Mouse (Mus musculus) stomach, embryonic 15.5 days (tissue): ENCODE measurements around the gene Plet1. TPM values are rescaled to one million over a fixed set of nuclear protein-coding genes. Genes with fewer than 3 reads are reported as not detected.
A peak's percentile ranks its signal among the peaks of the same experiment; 100 is the strongest.

Experiments
- ATAC-seq: fragments of 200-750 bp; cut with Nextera tagmentation; 2 replicates; pipeline ENCODE4 v1.8.0; 2017; ENCODE audit warnings: low read depth, moderate number of reproducible peaks, moderate TSS enrichment; ENCODE audit not compliant: insufficient read depth, low FRiP score
- H3K27ac ChIP-seq: fragments of 300-500 bp; sonication (generic); 2 replicates; pipeline ENCODE4 v1.5.1; 2015; ENCODE audit warnings: mild to moderate bottlenecking, inconsistent platforms
- H3K27me3 ChIP-seq: fragments of 300-500 bp; sonication (generic); replicated peaks from 2 replicates; pipeline ENCODE4 v1.6.1; 2015; ENCODE audit warnings: inconsistent platforms
- H3K36me3 ChIP-seq: fragments of 300-500 bp; sonication (generic); 2 replicates; pipeline ENCODE4 v1.6.1; 2015; ENCODE audit warnings: inconsistent platforms
- H3K4me1 ChIP-seq: fragments of 300-500 bp; sonication (generic); 2 replicates; pipeline ENCODE4 v1.6.1; 2015; ENCODE audit warnings: inconsistent platforms
- H3K4me2 ChIP-seq: fragments of 300-500 bp; sonication (generic); 2 replicates; pipeline ENCODE4 v1.6.1; 2015; ENCODE audit warnings: mild to moderate bottlenecking, inconsistent platforms
- H3K4me3 ChIP-seq: fragments of 300-500 bp; sonication (generic); replicated peaks from 2 replicates; pipeline ENCODE4 v1.5.1; 2015; ENCODE audit warnings: inconsistent platforms
- H3K9ac ChIP-seq: fragments of 300-500 bp; sonication (generic); 2 replicates; pipeline ENCODE4 v1.6.1; 2015; ENCODE audit warnings: inconsistent platforms
- H3K9me3 ChIP-seq: fragments of 300-500 bp; sonication (generic); 2 replicates; pipeline ENCODE4 v1.6.1; 2016; ENCODE audit warnings: inconsistent platforms
- WGBS: fragments of 180-500 bp; shearing (Covaris S2); methylation state at CpG from one replicate; pipeline ENCODE4 v1.1.7; 2015; 5-methylcytosine and 5-hydroxymethylcytosine counted together
- polyA plus RNA-seq: library from polyadenylated mRNA; unstranded; fragments of >200 nt; fragmentation: Nextera tagmentation; extraction: Ambion mirVana; gene quantifications from 2 replicates; pipeline ENCODE4 v1.2.1, GENCODE M21; 2015

Gene Plet1
- polyA plus RNA-seq, 1 experiment from 2014 or later, result 9.7 TPM

DNA sequence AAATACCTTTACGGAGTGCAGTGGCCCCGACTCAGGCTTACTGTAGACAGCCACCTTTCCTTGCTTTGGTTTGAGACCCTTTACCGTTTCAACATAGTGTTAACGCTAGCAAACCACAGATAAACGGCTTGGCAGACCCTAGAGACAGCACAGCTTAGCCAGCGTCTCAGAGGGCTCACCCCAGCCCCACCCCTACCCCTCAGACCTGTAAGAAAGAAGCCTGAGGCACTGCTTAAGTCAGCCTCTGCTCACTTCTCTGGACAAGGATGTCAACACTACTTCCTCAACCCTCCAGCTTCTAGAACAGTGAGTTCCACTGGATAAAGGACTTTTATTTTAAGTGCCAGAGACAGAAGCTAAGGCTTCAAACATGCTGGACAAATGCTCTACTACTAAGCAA is 2.2 kb downstream of the Plet1 start:
- Histone ChIP-seq H3K27me3 (no peaks in the 10 kb centered on the region), H3K9ac (no peak overlapping the region), H3K4me1 (0 out of 2 replicates have a peak, but pooled peaks cover 3% of the 10 kb centered on the region), H3K36me3 (no peaks in the 10 kb centered on the region), H3K9me3 (no peaks in the 10 kb centered on the region), H3K4me3 (no peak overlapping the region), H3K27ac (0 out of 2 replicates have a peak overlapping the region, but pooled peaks have one; percentile 26), H3K4me2 (no peak overlapping the region)
- WGBS, result 30% methylated on average over 6 of the region's 6 CpGs
- ATAC-seq, result no peak

DNA sequence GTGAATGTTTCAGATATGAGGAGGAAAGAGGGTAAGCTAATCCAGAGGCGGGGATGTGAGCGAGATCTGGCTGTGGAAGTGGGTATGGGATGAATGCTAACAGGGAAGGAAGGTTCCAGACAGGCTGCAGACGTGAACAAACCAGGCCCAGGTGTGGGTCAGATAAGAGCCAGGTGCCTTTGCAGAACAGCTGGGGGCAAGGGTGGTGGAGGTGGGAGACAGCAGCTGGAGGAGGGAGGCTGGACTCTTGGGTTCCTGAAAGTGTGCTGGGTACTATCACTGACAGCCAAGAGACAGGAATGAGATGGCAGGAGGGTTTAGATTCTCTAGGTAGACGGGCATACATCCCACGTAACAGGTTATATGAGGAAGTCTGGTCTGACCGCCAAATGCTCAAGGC is 2.8 kb downstream of the Plet1 start:
- WGBS, result 57% methylated on average over 6 of the region's 6 CpGs
- H3K27me3 ChIP-seq, result no peaks in the 10 kb centered on the region
- ATAC-seq, result no peak
- no peak overlapping the region for H3K4me2 ChIP-seq
- no peak overlapping the region for H3K9ac ChIP-seq
- H3K9me3 ChIP-seq, result no peaks in the 10 kb centered on the region
- 0 out of 2 replicates have a peak, but pooled peaks cover 3% of the 10 kb centered on the region for H3K4me1 ChIP-seq
- no peak overlapping the region for H3K4me3 ChIP-seq
- no peaks in the 10 kb centered on the region for H3K36me3 ChIP-seq
- no peak overlapping the region for H3K27ac ChIP-seq

DNA sequence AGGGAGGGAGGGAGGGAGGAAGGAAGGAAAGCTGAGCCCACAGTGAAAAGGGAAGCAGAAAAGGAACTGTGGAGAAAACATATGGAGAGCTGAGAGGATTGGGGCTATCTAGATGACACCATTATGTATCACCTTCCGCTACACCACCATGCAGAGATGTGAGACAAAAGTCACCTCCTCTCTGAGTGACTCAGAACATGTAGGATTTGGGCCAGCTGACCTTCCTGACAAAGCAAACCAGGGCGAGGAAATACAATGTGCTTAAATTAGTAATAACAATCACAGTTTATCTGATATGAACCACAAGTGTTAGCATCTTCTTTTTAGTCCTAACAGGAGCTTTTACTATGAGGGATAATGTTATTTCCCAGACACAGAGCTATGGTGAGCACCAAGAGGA is 3.2 kb downstream of the Plet1 start:
- WGBS, result 69% methylated on average over 2 of the region's 2 CpGs

DNA sequence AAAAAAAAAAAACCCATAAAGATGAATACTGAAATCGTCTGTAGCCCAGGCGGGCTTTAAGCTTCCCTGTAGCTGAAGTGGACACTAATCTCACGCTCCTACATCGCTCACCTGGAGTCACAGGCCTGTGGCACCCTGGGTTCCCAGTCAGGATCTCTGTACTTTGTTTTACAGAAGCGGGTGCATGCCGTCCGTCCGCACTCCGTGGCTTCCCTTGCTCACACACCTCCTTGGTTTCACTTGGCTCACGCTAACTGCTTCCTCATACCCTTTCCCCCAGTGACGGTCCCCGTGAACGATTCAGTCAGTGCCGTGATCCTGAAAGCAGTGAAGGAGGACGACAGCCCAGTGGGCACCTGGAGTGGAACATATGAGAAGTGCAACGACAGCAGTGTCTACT is 4.5 kb downstream of the Plet1 start:
- no peak overlapping the region for H3K4me2 ChIP-seq
- no peaks in the 10 kb centered on the region for H3K36me3 ChIP-seq
- H3K4me1 ChIP-seq, result 0 out of 2 replicates have a peak, but pooled peaks cover 3% of the 10 kb centered on the region
- no peaks in the 10 kb centered on the region for H3K27me3 ChIP-seq
- no peak overlapping the region for H3K9ac ChIP-seq
- no peak overlapping the region for H3K27ac ChIP-seq
- WGBS, result 77% methylated on average over 16 of the region's 16 CpGs
- no peak overlapping the region for H3K4me3 ChIP-seq
- H3K9me3 ChIP-seq, result no peaks in the 10 kb centered on the region
- ATAC-seq, result no peak

More for the DNA sequence above, 3.2 kb downstream of the Plet1 start:
- ATAC-seq, result no peak
- H3K4me2 ChIP-seq, result no peak overlapping the region
- H3K27me3 ChIP-seq, result no peaks in the 10 kb centered on the region
- H3K4me1 ChIP-seq, result 0 out of 2 replicates have a peak, but pooled peaks cover 3% of the 10 kb centered on the region
- no peak overlapping the region for H3K27ac ChIP-seq
- H3K9me3 ChIP-seq, result no peaks in the 10 kb centered on the region
- H3K36me3 ChIP-seq, result no peaks in the 10 kb centered on the region
- no peak overlapping the region for H3K9ac ChIP-seq
- H3K4me3 ChIP-seq, result no peak overlapping the region

DNA sequence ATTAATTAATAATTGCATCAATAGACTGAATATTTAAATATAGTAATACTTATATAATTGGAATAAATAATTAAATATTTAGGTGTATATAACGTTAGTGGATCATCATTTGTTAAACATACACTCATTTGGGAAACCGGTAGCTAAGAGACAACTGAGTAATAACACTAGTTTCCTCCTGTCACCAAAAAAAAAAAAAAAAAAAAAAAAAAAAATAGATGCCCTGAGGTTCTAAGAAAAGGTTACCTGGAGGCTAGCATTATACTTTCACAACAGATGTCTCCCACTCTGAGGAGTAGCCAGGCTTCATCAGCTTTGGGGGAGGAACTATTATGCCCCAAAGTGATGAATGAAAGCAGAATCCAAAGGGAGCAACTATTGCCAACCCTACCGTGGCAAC is 5.5 kb downstream of the Plet1 start:
- H3K9ac ChIP-seq, result no peak overlapping the region
- H3K36me3 ChIP-seq, result no peaks in the 10 kb centered on the region
- no peak overlapping the region for H3K4me3 ChIP-seq
- H3K27me3 ChIP-seq, result no peaks in the 10 kb centered on the region
- ATAC-seq, result no peak
- H3K4me1 ChIP-seq, result 0 out of 2 replicates have a peak, but pooled peaks cover 3% of the 10 kb centered on the region
- no peak overlapping the region for H3K4me2 ChIP-seq
- WGBS, result 81% methylated on average over 3 of the region's 3 CpGs
- no peak overlapping the region for H3K27ac ChIP-seq
- no peaks in the 10 kb centered on the region for H3K9me3 ChIP-seq

DNA sequence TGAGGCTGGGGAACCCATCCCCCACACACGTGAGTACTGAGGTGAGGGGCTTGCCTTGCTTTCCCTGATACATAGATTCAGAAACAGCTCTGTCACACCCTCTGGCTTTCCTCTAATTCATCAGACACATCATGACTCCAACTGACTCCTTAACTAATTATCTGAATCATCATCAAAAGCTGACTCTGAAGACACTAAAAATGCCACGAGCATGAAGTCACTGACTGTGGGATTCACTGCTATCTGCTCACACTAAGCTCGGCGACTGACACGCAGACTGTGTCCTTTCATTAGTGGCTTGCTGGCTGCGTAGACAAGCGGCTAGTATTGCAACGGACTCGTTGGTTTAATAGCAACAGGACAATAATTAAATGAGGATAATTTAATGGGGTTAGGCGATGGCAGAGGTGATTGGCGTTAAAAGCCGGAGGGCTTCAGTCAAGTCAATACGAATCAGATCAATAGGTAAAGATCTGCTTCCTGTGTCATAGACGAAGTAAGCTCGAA is 6.2 kb downstream of the Plet1 start:
- no peak overlapping the region for H3K27ac ChIP-seq

DNA sequence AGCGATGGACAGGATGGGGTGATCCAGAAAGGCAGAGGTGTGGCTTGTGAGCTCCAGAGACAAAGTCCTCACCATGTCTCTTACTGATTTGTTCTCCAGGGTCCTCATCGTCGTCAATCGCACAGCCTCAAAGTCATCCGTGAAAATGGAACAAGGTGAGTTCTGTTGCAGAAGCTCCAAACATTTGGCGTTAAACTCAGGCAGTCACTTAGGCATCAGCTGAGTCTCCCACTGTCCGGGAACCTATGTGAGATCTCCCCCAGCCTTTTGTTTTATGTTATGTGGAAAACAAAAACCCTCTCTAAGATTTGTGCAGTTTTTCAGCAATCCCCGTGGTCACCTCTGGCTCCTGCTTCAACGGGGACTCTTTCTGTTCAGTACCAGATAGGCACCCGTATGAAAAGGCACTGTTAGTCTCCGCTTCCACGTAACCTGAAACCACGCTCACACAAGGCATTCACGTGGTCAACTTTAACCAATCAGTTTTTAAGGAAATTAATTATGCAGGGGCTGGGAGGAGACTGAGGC is 6.7 kb downstream of the Plet1 start:
- H3K4me3 ChIP-seq, result peak overlapping the region; percentile 35
- H3K27me3 ChIP-seq, result no peaks in the 10 kb centered on the region
- peak overlapping the region; percentile 53 for H3K4me2 ChIP-seq
- WGBS, result 18% methylated on average over 14 of the region's 14 CpGs
- no peak overlapping the region for H3K27ac ChIP-seq
- no peaks in the 10 kb centered on the region for H3K9me3 ChIP-seq
- H3K9ac ChIP-seq, result no peak overlapping the region
- ATAC-seq, result peak; percentile 82; the same call in 1 of the 2 replicates
- H3K36me3 ChIP-seq, result no peaks in the 10 kb centered on the region
- H3K4me1 ChIP-seq, result peaks cover 8% of the 10 kb centered on the region; the same call in 1 of the 2 replicates

More for the DNA sequence above, 6.2 kb downstream of the Plet1 start:
- H3K9me3 ChIP-seq, result no peaks in the 10 kb centered on the region
- H3K27me3 ChIP-seq, result no peaks in the 10 kb centered on the region
- H3K4me1 ChIP-seq, result peaks cover 4% of the 10 kb centered on the region; the same call in 1 of the 2 replicates
- peak overlapping the region; percentile 35; the same call in 1 of the 2 replicates for H3K4me3 ChIP-seq
- no peak overlapping the region for H3K9ac ChIP-seq
- WGBS, result 66% methylated on average over 15 of the region's 15 CpGs
- H3K36me3 ChIP-seq, result no peaks in the 10 kb centered on the region
- H3K4me2 ChIP-seq, result peak overlapping the region; percentile 53
- no peak for ATAC-seq

DNA sequence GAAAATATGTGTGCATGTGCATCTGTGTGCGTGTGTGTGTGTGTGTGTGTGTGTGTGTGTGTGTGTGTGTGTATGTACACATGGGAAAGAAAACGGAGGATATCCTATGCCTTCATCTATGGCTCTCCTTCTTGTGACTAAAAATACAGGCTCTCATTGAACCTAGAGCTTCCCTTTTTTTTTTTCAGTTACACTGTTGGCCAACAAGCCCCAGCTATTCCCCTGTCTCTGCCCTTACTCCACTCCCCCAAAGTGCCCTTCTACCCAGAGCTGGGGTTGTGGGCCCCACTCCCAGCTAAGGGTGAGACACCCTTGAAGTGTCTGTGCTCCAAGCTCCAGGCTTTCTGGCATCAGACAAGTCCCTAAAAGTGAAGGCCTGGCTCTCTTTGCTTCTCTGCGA is 8.6 kb downstream of the Plet1 start:
- no peaks in the 10 kb centered on the region for H3K27me3 ChIP-seq
- no peak overlapping the region for H3K4me3 ChIP-seq
- H3K9ac ChIP-seq, result no peak overlapping the region
- H3K36me3 ChIP-seq, result no peaks in the 10 kb centered on the region
- ATAC-seq, result no peak
- peaks cover 5% of the 10 kb centered on the region; the same call in 1 of the 2 replicates for H3K4me1 ChIP-seq
- H3K27ac ChIP-seq, result no peak overlapping the region
- H3K9me3 ChIP-seq, result no peaks in the 10 kb centered on the region
- WGBS, result 80% methylated on average over 3 of the region's 3 CpGs
- no peak overlapping the region for H3K4me2 ChIP-seq

DNA sequence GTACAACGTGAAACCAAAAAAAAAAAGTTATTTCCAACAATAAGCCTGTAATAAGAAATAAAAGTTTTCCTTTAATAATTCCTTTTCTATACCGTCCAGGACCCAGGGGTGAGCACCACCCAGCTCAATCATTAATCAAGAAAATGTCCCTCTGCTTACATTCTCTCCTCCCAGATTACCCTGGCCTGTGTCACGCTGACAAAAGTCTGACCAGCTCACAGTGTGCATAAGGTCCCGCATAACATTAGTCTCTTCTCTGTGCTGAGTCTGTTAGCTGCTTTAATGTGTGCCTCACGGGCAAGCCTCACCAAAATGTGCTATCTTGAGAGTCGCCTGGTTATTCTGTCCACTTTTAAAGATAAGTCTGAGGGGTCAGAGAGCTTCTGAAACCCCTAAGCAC is 11.1 kb downstream of the Plet1 start:
- Histone ChIP-seq H3K27ac (no peak overlapping the region), H3K4me1 (peaks cover 5% of the 10 kb centered on the region; the same call in 1 of the 2 replicates), H3K4me3 (no peak overlapping the region), H3K4me2 (0 out of 2 replicates have a peak overlapping the region, but pooled peaks have one; percentile 5), H3K9me3 (no peaks in the 10 kb centered on the region), H3K27me3 (no peaks in the 10 kb centered on the region), H3K36me3 (no peaks in the 10 kb centered on the region), H3K9ac (no peak overlapping the region)
- WGBS, result 20% methylated on average over 6 of the region's 6 CpGs
- ATAC-seq, result no peak

DNA sequence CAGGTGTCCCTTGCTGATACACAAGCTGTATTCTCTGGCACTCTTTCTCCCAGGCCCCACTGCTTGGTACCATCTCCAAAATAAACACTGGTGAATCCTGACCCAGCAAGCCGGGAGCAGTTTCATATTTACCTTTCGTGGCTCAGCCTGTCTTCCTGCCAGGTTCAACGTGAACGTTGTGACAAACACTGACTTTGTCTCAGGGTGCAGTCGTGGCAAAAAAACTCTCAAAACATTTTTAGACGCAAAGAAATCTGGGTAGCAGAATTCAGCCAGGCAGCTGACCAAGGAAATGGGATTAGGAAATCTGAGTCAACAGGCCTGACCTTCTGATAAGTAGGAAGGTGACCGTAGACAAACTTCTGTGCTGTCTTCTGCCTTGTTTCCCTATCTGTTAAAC is 13.2 kb downstream of the Plet1 start:
- peaks cover 5% of the 10 kb centered on the region; the same call in 1 of the 2 replicates for H3K4me1 ChIP-seq
- no peaks in the 10 kb centered on the region for H3K36me3 ChIP-seq
- 47% methylated on average over 7 of the region's 7 CpGs for WGBS
- no peaks in the 10 kb centered on the region for H3K9me3 ChIP-seq
- no peak overlapping the region for H3K27ac ChIP-seq
- no peak overlapping the region for H3K4me2 ChIP-seq
- H3K9ac ChIP-seq, result no peak overlapping the region
- ATAC-seq, result no peak
- H3K4me3 ChIP-seq, result no peak overlapping the region
- no peaks in the 10 kb centered on the region for H3K27me3 ChIP-seq

DNA sequence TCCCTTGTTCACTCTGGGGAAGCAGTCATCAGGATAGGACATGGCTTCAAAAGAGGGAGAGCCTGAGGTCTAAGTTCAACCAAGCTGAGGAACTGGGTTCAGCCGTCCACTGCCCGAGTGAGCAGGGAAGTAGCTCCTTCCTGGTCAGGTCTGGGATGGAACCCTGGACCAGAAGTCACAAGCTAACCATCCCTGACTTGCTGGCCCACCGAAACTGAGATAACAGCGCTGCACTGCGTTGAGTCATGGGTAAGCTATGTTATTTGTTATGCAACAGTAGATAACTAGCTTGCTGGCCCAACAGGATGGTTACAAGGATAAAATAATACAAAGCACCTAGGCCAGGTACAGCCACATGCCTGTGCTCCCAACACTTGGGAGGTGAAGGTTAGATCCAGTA is 21.1 kb downstream of the Plet1 start:
- WGBS, result 72% methylated on average over 5 of the region's 5 CpGs
- Histone ChIP-seq H3K9me3 (no peaks in the 10 kb centered on the region), H3K4me1 (no peaks in the 10 kb centered on the region), H3K36me3 (no peaks in the 10 kb centered on the region), H3K27ac (no peak overlapping the region), H3K4me3 (no peak overlapping the region), H3K4me2 (no peak overlapping the region), H3K9ac (no peak overlapping the region), H3K27me3 (no peaks in the 10 kb centered on the region)
- no peak for ATAC-seq

DNA sequence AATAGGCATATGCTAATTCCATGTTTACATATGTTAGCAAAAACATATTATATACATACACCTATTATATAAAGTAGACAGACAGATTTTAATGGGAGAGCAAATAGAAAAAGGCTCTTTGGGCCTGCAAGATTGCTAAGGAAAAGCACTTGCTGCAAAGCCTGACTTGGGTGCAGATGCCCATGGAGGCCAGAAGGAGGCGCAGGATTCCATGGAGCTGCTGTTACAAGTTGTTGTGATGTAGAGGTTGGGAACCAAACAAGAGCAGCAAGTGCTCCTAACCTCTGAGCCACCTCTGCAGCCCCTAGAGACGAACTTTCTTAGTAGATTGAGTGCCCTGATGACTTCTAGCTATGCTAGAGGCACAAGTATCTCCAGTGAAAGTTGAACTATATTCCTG is 24.5 kb downstream of the Plet1 start:
- Histone ChIP-seq H3K9me3 (no peaks in the 10 kb centered on the region), H3K27me3 (no peaks in the 10 kb centered on the region), H3K27ac (no peak overlapping the region), H3K9ac (no peak overlapping the region), H3K4me3 (no peak overlapping the region), H3K4me1 (no peaks in the 10 kb centered on the region), H3K36me3 (no peaks in the 10 kb centered on the region), H3K4me2 (no peak overlapping the region)
- WGBS, result 15% methylated on average over 2 of the region's 2 CpGs
- ATAC-seq, result no peak
